Mouse (Mus musculus): ENCODE results near the gene Prtg. TPM values are rescaled to one million over a fixed set of nuclear protein-coding genes. Genes with fewer than 3 reads are reported as not detected.
A peak's percentile ranks its signal among the peaks of the same experiment; 100 is the strongest.

Prtg gene
- total RNA-seq, 2 experiments from 2014 or later: 1.1 to 1.7 TPM

GRCm38 (mm10) chr9:72808176-72808575 is 1.5 kb downstream of the Prtg start:
- no peak for DNase-seq (ENCODE audit: low spot score in 2 of 2)
- intact Hi-C loops (cut with DNase I): no loop called here

- intact Hi-C loops (cut with DNase I): no loop called here
- DNase-seq (ENCODE audit: low spot score in 2 of 2): no peak
Measured at GRCm38 (mm10) chr9:72808586-72808985, 1.9 kb downstream of the Prtg start.

GRCm38 (mm10) chr9:72809077-72809476 is 2.4 kb downstream of the Prtg start:
- no peak for DNase-seq (ENCODE audit: low spot score in 2 of 2)
- intact Hi-C loops (cut with DNase I): no loop called here

GRCm38 (mm10) chr9:72810607-72811006 is 3.9 kb downstream of the Prtg start:
- no peak for DNase-seq (ENCODE audit: low spot score in 2 of 2)
- intact Hi-C loops (cut with DNase I): no loop called here

- intact Hi-C loops (cut with DNase I): no loop called here
- no peak for DNase-seq (ENCODE audit: low spot score in 2 of 2)
Measured at GRCm38 (mm10) chr9:72812091-72812490, 5.4 kb downstream of the Prtg start.

GRCm38 (mm10) chr9:72812594-72813570 is 6.2 kb downstream of the Prtg start:
- DNase-seq (ENCODE audit: low spot score in 2 of 2): no peak
- intact Hi-C loops (cut with DNase I): no loop called here

GRCm38 (mm10) chr9:72825511-72825910 is 18.8 kb downstream of the Prtg start:
- intact Hi-C loops (cut with DNase I): no loop called here
- DNase-seq (ENCODE audit: low spot score in 2 of 2): no peak

- no peak for DNase-seq (ENCODE audit: low spot score in 2 of 2)
Measured at GRCm38 (mm10) chr9:72825976-72826375, 19.3 kb downstream of the Prtg start.

GRCm38 (mm10) chr9:72828616-72829257 is 22.1 kb downstream of the Prtg start:
- intact Hi-C loops (cut with DNase I): no loop called here
- DNase-seq (ENCODE audit: low spot score in 2 of 2): no peak

More at GRCm38 (mm10) chr9:72825976-72826375, 19.3 kb downstream of the Prtg start:
- intact Hi-C loops (cut with DNase I): no loop called here

- DNase-seq (ENCODE audit: low spot score in 2 of 2): no peak
- intact Hi-C loops (cut with DNase I): no loop called here
Measured at GRCm38 (mm10) chr9:72833992-72834696, 27.5 kb downstream of the Prtg start.

GRCm38 (mm10) chr9:72835007-72835406 is 28.3 kb downstream of the Prtg start:
- DNase-seq (ENCODE audit: low spot score in 2 of 2): peak; percentile 6 to 65
- intact Hi-C loops (cut with DNase I): no loop called here

- intact Hi-C loops (cut with DNase I): no loop called here
- no peak for DNase-seq (ENCODE audit: low spot score in 2 of 2)
Measured at GRCm38 (mm10) chr9:72836708-72837495, 30.2 kb downstream of the Prtg start.

GRCm38 (mm10) chr9:72837598-72838160 is 31.0 kb downstream of the Prtg start:
- intact Hi-C loops (cut with DNase I): no loop called here
- DNase-seq (ENCODE audit: low spot score in 2 of 2): no peak

- DNase-seq (ENCODE audit: low spot score in 2 of 2): peak in 1 of 2 experiments; percentile 7
- intact Hi-C loops (cut with DNase I): no loop called here
Measured at GRCm38 (mm10) chr9:72838256-72838655, 31.6 kb downstream of the Prtg start.

- intact Hi-C loops (cut with DNase I): no loop called here
- no peak for DNase-seq (ENCODE audit: low spot score in 2 of 2)
Measured at GRCm38 (mm10) chr9:72839346-72839990, 32.8 kb downstream of the Prtg start.

GRCm38 (mm10) chr9:72844496-72844895 is 37.8 kb downstream of the Prtg start:
- DNase-seq (ENCODE audit: low spot score in 2 of 2): peak; percentile 70 to 92

GRCm38 (mm10) chr9:72846160-72846559 is 39.5 kb downstream of the Prtg start:
- intact Hi-C loops (cut with DNase I): no loop called here
- DNase-seq (ENCODE audit: low spot score in 2 of 2): no peak

More at GRCm38 (mm10) chr9:72844496-72844895, 37.8 kb downstream of the Prtg start:
- intact Hi-C loops (cut with DNase I): no loop called here

- intact Hi-C loops (cut with DNase I): no loop called here
- DNase-seq (ENCODE audit: low spot score in 2 of 2): no peak
Measured at GRCm38 (mm10) chr9:72851541-72851940, 44.9 kb downstream of the Prtg start.

- intact Hi-C loops (cut with DNase I): no loop called here
- DNase-seq (ENCODE audit: low spot score in 2 of 2): no peak
Measured at GRCm38 (mm10) chr9:72851979-72852378, 45.3 kb downstream of the Prtg start.

Measured in left cerebral cortex, postnatal 25 days (tissue).